Mouse (Mus musculus): ENCODE results near the gene Atp8a1.

Atp8a1 gene

GRCm38 (mm10) chr5:67758126-67758525, 89.1 kb downstream of the Atp8a1 start:
- no peak for DNase-seq (ENCODE audit: low read depth, low spot score)
- Histone ChIP-seq H3K36me3 (ENCODE audit: control insufficient read depth, insufficient read depth, low read length, poor library complexity, severe bottlenecking) (peaks cover 3% of the 10 kb centered on the region; the same call in 1 of the 2 replicates), H3K27me3 (ENCODE audit: control insufficient read depth, insufficient read depth, low read length, poor library complexity, severe bottlenecking) (no peaks in the 10 kb centered on the region)

- peak; percentile 72 for DNase-seq (ENCODE audit: low read depth, low spot score)
- H3K36me3 ChIP-seq (ENCODE audit: control insufficient read depth, insufficient read depth, low read length, poor library complexity, severe bottlenecking) = no peaks in the 10 kb centered on the region; the same call in 1 of the 2 replicates
- H3K27me3 ChIP-seq (ENCODE audit: control insufficient read depth, insufficient read depth, low read length, poor library complexity, severe bottlenecking) = no peaks in the 10 kb centered on the region
Measured at GRCm38 (mm10) chr5:67756138-67756537, 91.1 kb downstream of the Atp8a1 start.

GRCm38 (mm10) chr5:67753057-67753456, 94.2 kb downstream of the Atp8a1 start:
- H3K36me3 ChIP-seq (ENCODE audit: control insufficient read depth, insufficient read depth, low read length, poor library complexity, severe bottlenecking) = peaks cover 9% of the 10 kb centered on the region
- H3K27me3 ChIP-seq (ENCODE audit: control insufficient read depth, insufficient read depth, low read length, poor library complexity, severe bottlenecking) = no peaks in the 10 kb centered on the region
- no peak for DNase-seq (ENCODE audit: low read depth, low spot score)

DNA sequence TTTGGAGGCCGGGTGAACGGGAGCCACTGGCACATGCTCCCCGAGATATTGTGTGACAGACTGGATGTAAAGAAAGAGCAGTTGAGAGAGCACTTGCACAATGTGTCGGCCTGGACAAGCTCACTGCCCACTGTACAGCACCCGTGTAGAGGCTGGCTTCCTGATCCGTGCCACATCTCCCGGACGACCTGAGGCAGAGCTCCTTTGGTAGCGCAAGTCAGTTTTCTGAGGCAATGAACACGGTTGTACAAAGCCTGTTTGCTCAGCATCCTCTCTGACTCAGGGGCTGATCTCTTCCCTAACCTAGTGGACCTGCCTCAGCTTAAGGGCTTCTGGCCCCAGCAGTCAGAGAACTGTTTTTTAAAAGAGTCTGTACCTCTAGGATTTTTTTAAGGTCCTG, 94.6 kb downstream of the Atp8a1 start:
- no peaks in the 10 kb centered on the region for H3K27me3 ChIP-seq (ENCODE audit: control insufficient read depth, insufficient read depth, low read length, poor library complexity, severe bottlenecking)
- peaks cover 9% of the 10 kb centered on the region for H3K36me3 ChIP-seq (ENCODE audit: control insufficient read depth, insufficient read depth, low read length, poor library complexity, severe bottlenecking)
- DNase-seq (ENCODE audit: low read depth, low spot score) = no peak

- H3K27me3 ChIP-seq (ENCODE audit: control insufficient read depth, insufficient read depth, low read length, poor library complexity, severe bottlenecking) = no peaks in the 10 kb centered on the region
- no peak for DNase-seq (ENCODE audit: low read depth, low spot score)
- H3K36me3 ChIP-seq (ENCODE audit: control insufficient read depth, insufficient read depth, low read length, poor library complexity, severe bottlenecking) = peaks cover 9% of the 10 kb centered on the region
Measured at GRCm38 (mm10) chr5:67752007-67752406, 95.2 kb downstream of the Atp8a1 start.

DNA sequence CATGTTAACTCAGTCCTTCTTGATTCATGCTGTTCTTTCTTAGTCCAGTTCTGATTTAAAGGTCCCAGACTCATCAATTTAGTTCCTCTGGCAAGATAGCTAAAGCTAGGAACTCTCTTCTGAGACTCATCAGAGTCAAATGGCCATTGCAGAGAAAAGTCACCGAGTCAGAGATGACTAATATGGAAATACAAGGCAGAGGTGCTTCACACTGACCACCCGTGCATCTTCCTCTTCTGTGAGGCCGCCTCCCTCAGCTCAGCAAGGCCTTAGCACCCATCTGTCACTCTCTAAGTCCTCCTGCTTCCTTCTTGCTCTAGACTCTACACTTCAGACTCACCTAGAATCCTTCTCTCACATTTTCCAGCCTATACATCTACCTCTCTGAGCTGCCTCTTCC, 108.0 kb downstream of the Atp8a1 start:
- peaks cover 6% of the 10 kb centered on the region for H3K36me3 ChIP-seq (ENCODE audit: control insufficient read depth, insufficient read depth, low read length, poor library complexity, severe bottlenecking)
- H3K27me3 ChIP-seq (ENCODE audit: control insufficient read depth, insufficient read depth, low read length, poor library complexity, severe bottlenecking) = no peaks in the 10 kb centered on the region
- DNase-seq (ENCODE audit: low read depth, low spot score) = no peak

- no peak for DNase-seq (ENCODE audit: low read depth, low spot score)
- Histone ChIP-seq H3K36me3 (ENCODE audit: control insufficient read depth, insufficient read depth, low read length, poor library complexity, severe bottlenecking) (peaks cover 6% of the 10 kb centered on the region), H3K27me3 (ENCODE audit: control insufficient read depth, insufficient read depth, low read length, poor library complexity, severe bottlenecking) (no peaks in the 10 kb centered on the region)
Measured at GRCm38 (mm10) chr5:67738133-67738532, 109.1 kb downstream of the Atp8a1 start.

GRCm38 (mm10) chr5:67735771-67736170, 111.5 kb downstream of the Atp8a1 start:
- no peaks in the 10 kb centered on the region for H3K27me3 ChIP-seq (ENCODE audit: control insufficient read depth, insufficient read depth, low read length, poor library complexity, severe bottlenecking)
- DNase-seq (ENCODE audit: low read depth, low spot score) = no peak

GRCm38 (mm10) chr5:67733551-67734258, 113.5 kb downstream of the Atp8a1 start:
- no peaks in the 10 kb centered on the region for H3K27me3 ChIP-seq (ENCODE audit: control insufficient read depth, insufficient read depth, low read length, poor library complexity, severe bottlenecking)
- DNase-seq (ENCODE audit: low read depth, low spot score) = no peak
- peaks cover 12% of the 10 kb centered on the region for H3K36me3 ChIP-seq (ENCODE audit: control insufficient read depth, insufficient read depth, low read length, poor library complexity, severe bottlenecking)

More at GRCm38 (mm10) chr5:67735771-67736170, 111.5 kb downstream of the Atp8a1 start:
- peaks cover 8% of the 10 kb centered on the region for H3K36me3 ChIP-seq (ENCODE audit: control insufficient read depth, insufficient read depth, low read length, poor library complexity, severe bottlenecking)

DNA sequence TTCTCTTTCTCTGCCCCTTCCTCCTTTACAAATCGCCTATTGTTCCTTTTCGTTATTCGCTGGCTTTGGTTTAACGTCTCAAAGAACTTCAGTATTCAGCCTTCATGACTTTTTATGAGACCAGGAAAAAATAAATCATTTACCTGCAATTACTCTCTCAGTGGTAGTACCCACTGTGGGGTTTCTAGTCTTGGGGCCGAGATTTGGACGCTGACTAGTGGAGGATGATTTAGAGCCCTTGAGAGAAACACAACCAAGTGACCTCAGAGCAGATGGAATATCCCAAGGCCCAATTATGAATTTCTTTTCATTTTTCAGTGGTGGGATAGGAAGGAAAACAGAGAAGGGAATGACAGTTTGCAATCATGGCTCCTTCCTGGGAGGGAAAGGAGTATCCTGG, 114.1 kb downstream of the Atp8a1 start:
- peaks cover 12% of the 10 kb centered on the region for H3K36me3 ChIP-seq (ENCODE audit: control insufficient read depth, insufficient read depth, low read length, poor library complexity, severe bottlenecking)
- H3K27me3 ChIP-seq (ENCODE audit: control insufficient read depth, insufficient read depth, low read length, poor library complexity, severe bottlenecking) = no peaks in the 10 kb centered on the region
- DNase-seq (ENCODE audit: low read depth, low spot score) = no peak

- DNase-seq (ENCODE audit: low read depth, low spot score) = peak; percentile 53
- no peaks in the 10 kb centered on the region for H3K27me3 ChIP-seq (ENCODE audit: control insufficient read depth, insufficient read depth, low read length, poor library complexity, severe bottlenecking)
- H3K36me3 ChIP-seq (ENCODE audit: control insufficient read depth, insufficient read depth, low read length, poor library complexity, severe bottlenecking) = peaks cover 13% of the 10 kb centered on the region
Measured at GRCm38 (mm10) chr5:67727755-67728154, 119.5 kb downstream of the Atp8a1 start.

GRCm38 (mm10) chr5:67726810-67727209, 120.4 kb downstream of the Atp8a1 start:
- H3K27me3 ChIP-seq (ENCODE audit: control insufficient read depth, insufficient read depth, low read length, poor library complexity, severe bottlenecking) = no peaks in the 10 kb centered on the region
- peaks cover 16% of the 10 kb centered on the region for H3K36me3 ChIP-seq (ENCODE audit: control insufficient read depth, insufficient read depth, low read length, poor library complexity, severe bottlenecking)
- DNase-seq (ENCODE audit: low read depth, low spot score) = no peak

DNA sequence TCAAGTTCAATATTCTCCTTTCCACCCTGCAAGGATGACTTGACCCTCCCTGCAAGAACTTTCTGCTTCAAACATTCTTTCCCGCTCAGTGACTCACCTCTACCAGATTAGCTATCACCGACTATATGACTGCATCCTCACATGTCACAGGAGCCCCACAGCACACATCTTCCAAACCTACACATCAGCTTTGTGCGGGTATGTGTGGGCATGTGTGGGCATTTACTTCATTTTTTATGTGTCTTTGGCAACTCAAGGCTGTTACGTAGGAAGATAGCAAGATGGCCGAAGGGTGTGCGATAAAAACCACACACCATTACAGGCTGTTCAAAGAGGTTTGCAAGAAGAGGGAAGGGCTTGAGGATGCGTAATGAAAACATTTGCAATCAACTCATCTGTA, 145.6 kb downstream of the Atp8a1 start:
- DNase-seq (ENCODE audit: low read depth, low spot score) = no peak
- Histone ChIP-seq H3K36me3 (ENCODE audit: control insufficient read depth, insufficient read depth, low read length, poor library complexity, severe bottlenecking) (peaks cover 28% of the 10 kb centered on the region), H3K27me3 (ENCODE audit: control insufficient read depth, insufficient read depth, low read length, poor library complexity, severe bottlenecking) (no peaks in the 10 kb centered on the region)

- no peak for DNase-seq (ENCODE audit: low read depth, low spot score)
Measured at GRCm38 (mm10) chr5:67699418-67699817, 147.8 kb downstream of the Atp8a1 start.

GRCm38 (mm10) chr5:67698176-67698575, 149.1 kb downstream of the Atp8a1 start:
- H3K27me3 ChIP-seq (ENCODE audit: control insufficient read depth, insufficient read depth, low read length, poor library complexity, severe bottlenecking) = no peaks in the 10 kb centered on the region
- DNase-seq (ENCODE audit: low read depth, low spot score) = no peak
- peaks cover 25% of the 10 kb centered on the region for H3K36me3 ChIP-seq (ENCODE audit: control insufficient read depth, insufficient read depth, low read length, poor library complexity, severe bottlenecking)

More at GRCm38 (mm10) chr5:67699418-67699817, 147.8 kb downstream of the Atp8a1 start:
- no peaks in the 10 kb centered on the region for H3K27me3 ChIP-seq (ENCODE audit: control insufficient read depth, insufficient read depth, low read length, poor library complexity, severe bottlenecking)
- H3K36me3 ChIP-seq (ENCODE audit: control insufficient read depth, insufficient read depth, low read length, poor library complexity, severe bottlenecking) = peaks cover 25% of the 10 kb centered on the region

All from splenic B cell, adult 2 months (primary cell).